Mouse (Mus musculus) myocyte (in vitro differentiated cells): Measurements from ENCODE around the gene Arhgdia.
"Not testable (repeated sequence)": the region's sequence is repeated elsewhere in the genome, so short reads cannot be mapped to it uniquely, and the experiment has no call there.

Experiments used
- MYOD1 ChIP-seq, 3 experiments: IDR thresholded peaks; one replicate each; pipeline ENCODE4 v1.6.1; 2011; ENCODE audit warnings: control low read depth in 2 of 3, low read depth in 2 of 3, mild to moderate bottlenecking in 2 of 3, moderate library complexity in 1 of 3; ENCODE audit not compliant: insufficient read length in 2 of 3, control insufficient read depth in 1 of 3
- POLR2A ChIP-seq: IDR thresholded peaks from one replicate; pipeline ENCODE4 v1.6.1; 2011; ENCODE audit warnings: low read depth, mild to moderate bottlenecking, control low read depth, moderate library complexity; ENCODE audit not compliant: insufficient read length
- POLR2AphosphoS2 ChIP-seq: IDR thresholded peaks from one replicate; pipeline ENCODE4 v1.6.1; 2011; ENCODE audit warnings: low read depth, control low read depth; ENCODE audit not compliant: insufficient read length
- REST ChIP-seq: IDR thresholded peaks from one replicate; pipeline ENCODE4 v1.6.1; 2011; ENCODE audit warnings: mild to moderate bottlenecking, control low read depth, moderate library complexity; ENCODE audit not compliant: insufficient read depth, insufficient read length

GRCm38 (mm10) chr11:120582982-120583293, 1.5 kb upstream of the Arhgdia start:
- TF ChIP-seq POLR2AphosphoS2; POLR2A; REST; MYOD1 (IDR thresholded peaks at IDR 0.05; ENCODE audit: control insufficient read depth in 1 of 3, insufficient read length in 2 of 3, low read depth in 2 of 3): not testable (repeated sequence)
